Mouse (Mus musculus) layer of hippocampus, postnatal 14 days (tissue): ENCODE data around the gene Zc3h14. TPM values are rescaled to one million over a fixed set of nuclear protein-coding genes. Genes with fewer than 3 reads are reported as not detected.

Experiments
- DNase-seq, 2 experiments: peaks; one replicate each; pipeline ENCODE4 v3.0.0; 2021 to 2022; ENCODE audit warnings: low spot score in 2 of 2, mixed read lengths in 1 of 2
- long read RNA-seq, 2 experiments: library from polyadenylated mRNA; stranded (forward); transcript quantifications; one replicate each; pipeline ENCODE4 v2.0.0; 2021
- total RNA-seq, 2 experiments: library from RNA; stranded (reverse); gene quantifications; 2 replicates each; pipeline ENCODE4 v1.2.3; 2021

The Zc3h14 gene
- total RNA-seq, result 10 to 100 TPM; 94.8 to 95.8 TPM
- long read RNA-seq, experiment 1, transcript Zc3h14-203 (15 exons, 3,146 nt), result minor isoform, 37 of 136 reads
- long read RNA-seq, experiment 1, transcript Zc3h14-204 (17 exons, 3,514 nt), result major isoform, 39 of 136 reads
- long read RNA-seq, experiment 1, partial matches to known transcripts, result 9 of 136 reads
- long read RNA-seq, experiment 1, other reads (novel, unspliced or antisense), result 49 of 136 reads
- long read RNA-seq, experiment 2, transcript Zc3h14-203 (15 exons, 3,146 nt), result major isoform, 59 of 172 reads
- long read RNA-seq, experiment 2, transcript Zc3h14-204 (17 exons, 3,514 nt), result minor isoform, 31 of 172 reads
- long read RNA-seq, experiment 2, partial matches to known transcripts, result 24 of 172 reads
- long read RNA-seq, experiment 2, other reads (novel, unspliced or antisense), result 54 of 172 reads

GRCm38 (mm10) chr12:98746746-98747379 lies at the start of gene Zc3h14:
Gene Zc3h14 (plus strand): TSS chr12:98746964.
- DNase-seq, result peak; percentile 89 to 93

- DNase-seq, result no peak
These were observed 49.6 kb upstream of the Zc3h14 start for GRCm38 (mm10) chr12:98697202-98697601.

- DNase-seq, result peak in 1 of 2 experiments; percentile 47
These were observed 45.2 kb upstream of the Zc3h14 start for GRCm38 (mm10) chr12:98701564-98701963.

- DNase-seq, result no peak
These were observed 43.2 kb upstream of the Zc3h14 start for GRCm38 (mm10) chr12:98703554-98703953.

GRCm38 (mm10) chr12:98703961-98704360 lies 42.8 kb upstream of the Zc3h14 start:
- DNase-seq, result no peak

- no peak for DNase-seq
These were observed 33.9 kb upstream of the Zc3h14 start for GRCm38 (mm10) chr12:98712819-98713218.

GRCm38 (mm10) chr12:98713621-98714103 lies 33.1 kb upstream of the Zc3h14 start:
- no peak for DNase-seq

- no peak for DNase-seq
These were observed 32.0 kb upstream of the Zc3h14 start for GRCm38 (mm10) chr12:98714757-98715156.

- no peak for DNase-seq
These were observed 30.6 kb upstream of the Zc3h14 start for GRCm38 (mm10) chr12:98716142-98716541.

- DNase-seq, result peak in 1 of 2 experiments; percentile 54
These were observed 26.1 kb upstream of the Zc3h14 start for GRCm38 (mm10) chr12:98720628-98721027.

GRCm38 (mm10) chr12:98721030-98721429 lies 25.7 kb upstream of the Zc3h14 start:
- DNase-seq, result no peak

GRCm38 (mm10) chr12:98724224-98724623 lies 22.5 kb upstream of the Zc3h14 start:
- DNase-seq, result no peak

GRCm38 (mm10) chr12:98724976-98725375 lies 21.8 kb upstream of the Zc3h14 start:
- no peak for DNase-seq

- DNase-seq, result no peak
These were observed 20.7 kb upstream of the Zc3h14 start for GRCm38 (mm10) chr12:98726078-98726477.

GRCm38 (mm10) chr12:98727186-98727585 lies 19.6 kb upstream of the Zc3h14 start:
- no peak for DNase-seq

GRCm38 (mm10) chr12:98730682-98731081 lies 16.1 kb upstream of the Zc3h14 start:
- no peak for DNase-seq

- DNase-seq, result no peak
These were observed 13.6 kb upstream of the Zc3h14 start for GRCm38 (mm10) chr12:98733165-98733564.

GRCm38 (mm10) chr12:98733776-98734175 lies 13.0 kb upstream of the Zc3h14 start:
- DNase-seq, result no peak

- peak; percentile 84 to 86 for DNase-seq
These were observed 12.4 kb upstream of the Zc3h14 start for GRCm38 (mm10) chr12:98734246-98734879.

GRCm38 (mm10) chr12:98734880-98735801 lies 11.6 kb upstream of the Zc3h14 start:
- DNase-seq, result no peak
